Mouse (Mus musculus): ENCODE measurements at regions not wholly inside any gene's neighbourhood (a gene's known extent, or its start where the extent isn't known, plus 50 kb on each side); places are given as distances from the start of the nearest gene placed in this dataset.

GRCm38 (mm10) chr5:67541867-67542266 is 65.8 kb upstream of the Shisa3 start:
- Histone ChIP-seq H3K27ac (ENCODE audit: low read length) (no peak overlapping the region), H3K4me2 (replicated peaks; ENCODE audit: low read depth, low read length) (no peak overlapping the region), H3K27me3 (replicated peaks; ENCODE audit: insufficient read depth, low read length) (no peaks in the 10 kb centered on the region), H3K4me3 (ENCODE audit: low read depth, low read length) (no peak overlapping the region), H3K9ac (replicated peaks; ENCODE audit: low read depth) (no peak overlapping the region), H3K9me3 (ENCODE audit: low read length) (no peaks in the 10 kb centered on the region), H3K36me3 (ENCODE audit: insufficient read depth, low read length) (no peaks in the 10 kb centered on the region), H3K4me1 (ENCODE audit: insufficient read depth, low read depth, low read length) (no peaks in the 10 kb centered on the region)
- WGBS, result 35% methylated on average over 3 of the region's 3 CpGs
- ATAC-seq, result no peak
- no peak for TF ChIP-seq EP300 (IDR thresholded peaks at IDR 0.05)
- TF ChIP-seq CTCF (IDR thresholded peaks at IDR 0.05), result no peak
- no peak for DNase-seq (ENCODE audit: low spot score)

- H3K27me3 ChIP-seq (replicated peaks; ENCODE audit: insufficient read depth, low read length), result no peaks in the 10 kb centered on the region
- DNase-seq (ENCODE audit: low spot score), result no peak
- no peak for ATAC-seq
- 51% methylated on average over 9 of the region's 9 CpGs for whole genome bisulfite sequencing
- no peak for TF ChIP-seq EP300 (IDR thresholded peaks at IDR 0.05)
- no peak for TF ChIP-seq CTCF (IDR thresholded peaks at IDR 0.05)
- no peaks in the 10 kb centered on the region for H3K4me1 ChIP-seq (ENCODE audit: insufficient read depth, low read depth, low read length)
- no peaks in the 10 kb centered on the region for H3K9me3 ChIP-seq (ENCODE audit: low read length)
- H3K36me3 ChIP-seq (ENCODE audit: insufficient read depth, low read length), result no peaks in the 10 kb centered on the region
- H3K4me2 ChIP-seq (replicated peaks; ENCODE audit: low read depth, low read length), result no peak overlapping the region
- no peak overlapping the region for H3K9ac ChIP-seq (replicated peaks; ENCODE audit: low read depth)
- no peak overlapping the region for H3K4me3 ChIP-seq (ENCODE audit: low read depth, low read length)
- H3K27ac ChIP-seq (ENCODE audit: low read length), result no peak overlapping the region
Measured at GRCm38 (mm10) chr5:67544028-67544589, 63.6 kb upstream of the Shisa3 start.

- WGBS, result 85% methylated on average over 6 of the region's 6 CpGs
- H3K27ac ChIP-seq (ENCODE audit: low read length), result no peak overlapping the region
- no peaks in the 10 kb centered on the region for H3K27me3 ChIP-seq (replicated peaks; ENCODE audit: insufficient read depth, low read length)
- no peak overlapping the region for H3K9ac ChIP-seq (replicated peaks; ENCODE audit: low read depth)
- no peaks in the 10 kb centered on the region for H3K9me3 ChIP-seq (ENCODE audit: low read length)
- H3K4me2 ChIP-seq (replicated peaks; ENCODE audit: low read depth, low read length), result no peak overlapping the region
- H3K36me3 ChIP-seq (ENCODE audit: insufficient read depth, low read length), result no peaks in the 10 kb centered on the region
- H3K4me3 ChIP-seq (ENCODE audit: low read depth, low read length), result no peak overlapping the region
- ATAC-seq, result no peak
- TF ChIP-seq EP300 (IDR thresholded peaks at IDR 0.05) (no peak), CTCF (IDR thresholded peaks at IDR 0.05) (no peak)
- no peaks in the 10 kb centered on the region for H3K4me1 ChIP-seq (ENCODE audit: insufficient read depth, low read depth, low read length)
- DNase-seq (ENCODE audit: low spot score), result no peak
Measured at GRCm38 (mm10) chr5:67550257-67550656, 57.4 kb upstream of the Shisa3 start.

- Histone ChIP-seq H3K4me2 (replicated peaks; ENCODE audit: low read depth, low read length) (no peak overlapping the region), H3K9ac (replicated peaks; ENCODE audit: low read depth) (no peak overlapping the region), H3K4me3 (ENCODE audit: low read depth, low read length) (no peak overlapping the region), H3K36me3 (ENCODE audit: insufficient read depth, low read length) (no peaks in the 10 kb centered on the region), H3K4me1 (ENCODE audit: insufficient read depth, low read depth, low read length) (no peaks in the 10 kb centered on the region), H3K27ac (ENCODE audit: low read length) (no peak overlapping the region), H3K27me3 (replicated peaks; ENCODE audit: insufficient read depth, low read length) (no peaks in the 10 kb centered on the region), H3K9me3 (ENCODE audit: low read length) (no peaks in the 10 kb centered on the region)
- no peak for TF ChIP-seq EP300 (IDR thresholded peaks at IDR 0.05)
- TF ChIP-seq CTCF (IDR thresholded peaks at IDR 0.05), result no peak
- DNase-seq (ENCODE audit: low spot score) (no peak), ATAC-seq (no peak)
- 80% methylated on average over 6 of the region's 6 CpGs for WGBS
Measured at GRCm38 (mm10) chr5:67551668-67552390, 55.9 kb upstream of the Shisa3 start.

GRCm38 (mm10) chr5:67552865-67553264 is 54.8 kb upstream of the Shisa3 start:
- no peak overlapping the region for H3K4me2 ChIP-seq (replicated peaks; ENCODE audit: low read depth, low read length)
- DNase-seq (ENCODE audit: low spot score), result no peak
- no peak overlapping the region for H3K9ac ChIP-seq (replicated peaks; ENCODE audit: low read depth)
- WGBS, result 80% methylated on average over 2 of the region's 2 CpGs
- H3K36me3 ChIP-seq (ENCODE audit: insufficient read depth, low read length), result no peaks in the 10 kb centered on the region
- TF ChIP-seq CTCF (IDR thresholded peaks at IDR 0.05) (no peak), EP300 (IDR thresholded peaks at IDR 0.05) (no peak)
- H3K27ac ChIP-seq (ENCODE audit: low read length), result no peak overlapping the region
- H3K4me1 ChIP-seq (ENCODE audit: insufficient read depth, low read depth, low read length), result no peaks in the 10 kb centered on the region
- H3K4me3 ChIP-seq (ENCODE audit: low read depth, low read length), result no peak overlapping the region
- H3K9me3 ChIP-seq (ENCODE audit: low read length), result no peaks in the 10 kb centered on the region
- no peaks in the 10 kb centered on the region for H3K27me3 ChIP-seq (replicated peaks; ENCODE audit: insufficient read depth, low read length)
- ATAC-seq, result no peak
